In genomic region chr19:56433581-56433980, GRCm38 (mm10) we compare ENCODE assay signal across 37 mouse cellular contexts. TPM values are rescaled to one million over a fixed set of nuclear protein-coding genes. Genes with fewer than 3 reads are reported as not detected.
"Had no signal": no experiment of that assay in that cellular context is flagged by ENCODE, and none has a peak within 500 bp of the region (broad histone marks: within the 10 kb centered on the region; RNA-seq: fewer than 3 reads in every experiment).

No protein-coding gene starts in this region.

- H3K36me3 ChIP-seq: hindbrain, embryonic 12.5 days; hindbrain, embryonic 13.5 days; hindbrain, embryonic 15.5 days had no signal

- H3K4me3 ChIP-seq: heart, embryonic 10.5 days; heart, embryonic 12.5 days; heart, embryonic 13.5 days; heart, embryonic 15.5 days; hindbrain, embryonic 10.5 days; hindbrain, embryonic 12.5 days; hindbrain, embryonic 13.5 days; hindbrain, embryonic 15.5 days; intestine, embryonic 15.5 days; kidney, embryonic 15.5 days; layer of hippocampus, adult 2 months had no signal

- DNase-seq: heart, postnatal 10 days; heart, postnatal 14 days; heart, postnatal 36 days; heart, postnatal 4 days; kidney, adult 11 months; kidney, adult 18-20 months; kidney, adult 2 months; kidney, adult 8-10 months; kidney, adult 9 months; kidney, postnatal 10 days; kidney, postnatal 14 days; kidney, postnatal 36 days; kidney, postnatal 4 days; layer of hippocampus, adult 9-11 months; layer of hippocampus, postnatal 36 days had no signal

- H3K4me2 ChIP-seq: heart, embryonic 11.5 days; heart, embryonic 12.5 days; heart, embryonic 13.5 days; heart, embryonic 15.5 days; hindbrain, embryonic 12.5 days; hindbrain, embryonic 13.5 days; hindbrain, embryonic 14.5 days; hindbrain, embryonic 15.5 days; intestine, embryonic 15.5 days; kidney, embryonic 15.5 days had no signal

- H3K9ac ChIP-seq: heart, embryonic 12.5 days; heart, embryonic 13.5 days; heart, embryonic 15.5 days; hindbrain, embryonic 12.5 days; hindbrain, embryonic 13.5 days; hindbrain, embryonic 14.5 days; hindbrain, embryonic 15.5 days; intestine, embryonic 15.5 days; kidney, embryonic 15.5 days had no signal

- H3K27ac ChIP-seq: heart, embryonic 10.5 days; heart, embryonic 13.5 days; heart, embryonic 15.5 days; hindbrain, embryonic 10.5 days; hindbrain, embryonic 12.5 days; hindbrain, embryonic 13.5 days; hindbrain, embryonic 14.5 days; hindbrain, embryonic 15.5 days; hindbrain, postnatal 0 days; intestine, embryonic 15.5 days; kidney, embryonic 15.5 days; kidney, postnatal 0 days; layer of hippocampus, adult 2 months had no signal

- H3K4me1 ChIP-seq: hindbrain, embryonic 13.5 days; hindbrain, embryonic 15.5 days had no signal

- H3K27me3 ChIP-seq: heart, embryonic 12.5 days; heart, embryonic 13.5 days; heart, embryonic 15.5 days; hindbrain, embryonic 12.5 days; hindbrain, embryonic 15.5 days; intestine, embryonic 15.5 days; kidney, embryonic 15.5 days had no signal

- H3K9me3 ChIP-seq: heart, embryonic 10.5 days; heart, embryonic 12.5 days; heart, embryonic 13.5 days; heart, embryonic 15.5 days; hindbrain, embryonic 10.5 days; hindbrain, embryonic 12.5 days; hindbrain, embryonic 13.5 days; hindbrain, embryonic 15.5 days; intestine, embryonic 15.5 days; kidney, embryonic 15.5 days had no signal

- ATAC-seq: hindbrain, embryonic 16.5 days; hindbrain, postnatal 0 days; inflammation-experienced regulatory T-cells, adult 6 months; intestine, embryonic 15.5 days; intestine, embryonic 16.5 days; intestine, postnatal 0 days had no signal

RNA-seq across cellular contexts. Expression of gene Plekhs1, which starts 27.9 kb away (rescaled TPM):
- total RNA-seq: heart, postnatal 36 days; hematopoietic stem cell, adult 5-6 weeks; hindbrain, postnatal 0 days had no signal
- polyA plus RNA-seq: heart, embryonic 10.5 days; heart, embryonic 12.5 days; heart, embryonic 13.5 days; heart, embryonic 14.5 days; hindbrain, embryonic 11.5 days had no signal

RNA-seq across cellular contexts. Expression of gene Nrap, which starts 43.7 kb away (rescaled TPM):
- polyA plus RNA-seq: inflammation-experienced regulatory T-cells, adult 6 months had no signal
